Mouse (Mus musculus): ENCODE results near the gene Muc5b. TPM values are rescaled to one million over a fixed set of nuclear protein-coding genes. Genes with fewer than 3 reads are reported as not detected.
A peak's percentile ranks its signal among the peaks of the same experiment; 100 is the strongest.

Gene Muc5b
- total RNA-seq, 2 experiments from 2014 or later = not detected

GRCm38 (mm10) chr7:141836423-141836822, 2.4 kb upstream of the Muc5b start:
- no peak for TF ChIP-seq CTCF (IDR thresholded peaks at IDR 0.05)
- no peak for DNase-seq
- no peak overlapping the region for H3K4me3 ChIP-seq
- intact Hi-C loops (cut with DNase I) = no loop called here
- H3K27ac ChIP-seq = no peak overlapping the region

GRCm38 (mm10) chr7:141840354-141840753, 1.5 kb downstream of the Muc5b start:
- H3K27ac ChIP-seq = no peak overlapping the region
- TF ChIP-seq CTCF (IDR thresholded peaks at IDR 0.05) = no peak
- DNase-seq = no peak
- no peak overlapping the region for H3K4me3 ChIP-seq
- intact Hi-C loops (cut with DNase I) = no loop called here

- no peak for TF ChIP-seq CTCF (IDR thresholded peaks at IDR 0.05)
- Histone ChIP-seq H3K4me3 (no peak overlapping the region), H3K27ac (no peak overlapping the region)
- intact Hi-C loops (cut with DNase I) = no loop called here
- no peak for DNase-seq
These were observed 22.2 kb downstream of the Muc5b start for GRCm38 (mm10) chr7:141861046-141861445.

- no peak for DNase-seq
- TF ChIP-seq CTCF (IDR thresholded peaks at IDR 0.05) = no peak
- H3K4me3 ChIP-seq = no peak overlapping the region
- no peak overlapping the region for H3K27ac ChIP-seq
- intact Hi-C loops (cut with DNase I) = no loop called here
These were observed 30.8 kb downstream of the Muc5b start for GRCm38 (mm10) chr7:141869644-141870043.

- H3K4me3 ChIP-seq = no peak overlapping the region
- H3K27ac ChIP-seq = no peak overlapping the region
- no peak; the same call in 1 of the 2 replicates for TF ChIP-seq CTCF (IDR thresholded peaks at IDR 0.05)
- DNase-seq = no peak
- intact Hi-C loops (cut with DNase I) = no loop called here
These were observed 31.7 kb downstream of the Muc5b start for GRCm38 (mm10) chr7:141870553-141870952.

- intact Hi-C loops (cut with DNase I) = no loop called here
- DNase-seq = no peak
- Histone ChIP-seq H3K4me3 (no peak overlapping the region), H3K27ac (no peak overlapping the region)
- no peak for TF ChIP-seq CTCF (IDR thresholded peaks at IDR 0.05)
These were observed 36.0 kb downstream of the Muc5b start for GRCm38 (mm10) chr7:141874891-141875290.

GRCm38 (mm10) chr7:141878813-141879212, 39.9 kb downstream of the Muc5b start:
- no peak for DNase-seq
- TF ChIP-seq CTCF (IDR thresholded peaks at IDR 0.05) = no peak
- Histone ChIP-seq H3K4me3 (no peak overlapping the region), H3K27ac (no peak overlapping the region)
- intact Hi-C loops (cut with DNase I) = no loop called here

GRCm38 (mm10) chr7:141892151-141892550, 53.3 kb downstream of the Muc5b start:
- intact Hi-C loops (cut with DNase I) = no loop called here
- no peak for DNase-seq
- no peak for TF ChIP-seq CTCF (IDR thresholded peaks at IDR 0.05)
- H3K4me3 ChIP-seq = no peak overlapping the region
- no peak overlapping the region for H3K27ac ChIP-seq

- intact Hi-C loops (cut with DNase I) = loop anchor here (10.0 kb wide), 1 partner anchor 193 kb away; the partner anchor contains the start of gene Dusp8
- no peak for TF ChIP-seq CTCF (IDR thresholded peaks at IDR 0.05)
- Histone ChIP-seq H3K27ac (peak overlapping the region; percentile 92), H3K4me3 (peak overlapping the region; percentile 90)
- no peak for DNase-seq
These were observed 63.0 kb downstream of the Muc5b start for GRCm38 (mm10) chr7:141901825-141902224.

GRCm38 (mm10) chr7:141902269-141902729, 63.4 kb downstream of the Muc5b start:
- H3K4me3 ChIP-seq = peak overlapping the region; percentile 90

GRCm38 (mm10) chr7:141902791-141903190, 63.9 kb downstream of the Muc5b start:
- peak overlapping the region; percentile 92 for H3K27ac ChIP-seq
- intact Hi-C loops (cut with DNase I) = loop anchor here (10.0 kb wide), 1 partner anchor 192 kb away; the partner anchor contains the start of gene Dusp8
- TF ChIP-seq CTCF (IDR thresholded peaks at IDR 0.05) = no peak

More at GRCm38 (mm10) chr7:141902269-141902729, 63.4 kb downstream of the Muc5b start:
- intact Hi-C loops (cut with DNase I) = loop anchor here (10.0 kb wide), 1 partner anchor 193 kb away; the partner anchor contains the start of gene Dusp8
- no peak for TF ChIP-seq CTCF (IDR thresholded peaks at IDR 0.05)
- H3K27ac ChIP-seq = peak overlapping the region; percentile 92
- peak; percentile 100 for DNase-seq

GRCm38 (mm10) chr7:141908591-141908990, 69.7 kb downstream of the Muc5b start:
- intact Hi-C loops (cut with DNase I) = loop anchor here (10.0 kb wide), 1 partner anchor 186 kb away; the partner anchor contains the start of gene Dusp8
- TF ChIP-seq CTCF (IDR thresholded peaks at IDR 0.05) = no peak
- Histone ChIP-seq H3K27ac (no peak overlapping the region), H3K4me3 (no peak overlapping the region)
- DNase-seq = no peak

More at GRCm38 (mm10) chr7:141902791-141903190, 63.9 kb downstream of the Muc5b start:
- DNase-seq = no peak
- peak overlapping the region; percentile 90 for H3K4me3 ChIP-seq

GRCm38 (mm10) chr7:141911305-141911704, 72.4 kb downstream of the Muc5b start:
- DNase-seq = no peak
- TF ChIP-seq CTCF (IDR thresholded peaks at IDR 0.05) = no peak
- intact Hi-C loops (cut with DNase I) = no loop called here
- Histone ChIP-seq H3K4me3 (no peak overlapping the region), H3K27ac (no peak overlapping the region)

- Histone ChIP-seq H3K4me3 (no peak within 1 kb of the TSS), H3K27ac (no peak within 1 kb of the TSS)
- TF ChIP-seq CTCF (IDR thresholded peaks at IDR 0.05) = no peak
- DNase-seq = no peak
- intact Hi-C loops (cut with DNase I) = no loop called here
These were observed 79.5 kb downstream of the Muc5b start, which contains the start of gene Tollip for GRCm38 (mm10) chr7:141918407-141918806. Gene Tollip (minus strand): TSS chr7:141918507.

Other genes with a start within 250 kb of the Muc5b start
- gene Muc6, start 183.8 kb upstream of the Muc5b start, total RNA-seq (2021) = not detected
- under 1 TPM in 1 of 2 experiments, not detected in 1; 0.08 TPM for gene Muc2, start 148.7 kb upstream of the Muc5b start, total RNA-seq (2021)
- not detected for gene Muc5ac, start 50.1 kb upstream of the Muc5b start, total RNA-seq (2021)
- 10 to 100 TPM; 31.8 to 33.0 TPM for gene Tollip, start 79.4 kb downstream of the Muc5b start, total RNA-seq (2021)
- under 1 TPM; 0.25 to 0.38 TPM for gene Brsk2, start 110.7 kb downstream of the Muc5b start, total RNA-seq (2021)
- gene Mob2, start 222.0 kb downstream of the Muc5b start, total RNA-seq (2021) = 10 to 100 TPM; 52.2 to 53.1 TPM

Measured in gastrocnemius, adult 2 months (tissue).